Mouse (Mus musculus) CH12.LX (cell line): ENCODE results near the gene Smc2.

Experiments
- POLR2A ChIP-seq: IDR thresholded peaks from 2 replicates; pipeline ENCODE4 v1.6.1; 2011; ENCODE audit warnings: low read depth, mild to moderate bottlenecking, improper control_type of control experiment, low read length
- TCF12 ChIP-seq: IDR thresholded peaks from 2 replicates; pipeline ENCODE4 v1.6.1; 2014; ENCODE audit warnings: low read depth, mild to moderate bottlenecking, inconsistent platforms, low read length, improper control_type of control experiment
- USF1 ChIP-seq: IDR thresholded peaks from 2 replicates; pipeline ENCODE4 v1.6.1; 2014; ENCODE audit warnings: low read depth, mild to moderate bottlenecking, inconsistent platforms, low read length, improper control_type of control experiment

- TF ChIP-seq POLR2A (no peak), USF1 (no peak), TCF12 (no peak)
Measured at GRCm38 (mm10) chr4:52517580-52517979, 78.5 kb downstream of the Smc2 start.
